Mouse (Mus musculus): ENCODE data around the gene Enox1. TPM values are rescaled to one million over a fixed set of nuclear protein-coding genes. Genes with fewer than 3 reads are reported as not detected.

The Enox1 gene
- polyA plus RNA-seq, 1 experiment from 2014 or later: 0.09 TPM

DNA sequence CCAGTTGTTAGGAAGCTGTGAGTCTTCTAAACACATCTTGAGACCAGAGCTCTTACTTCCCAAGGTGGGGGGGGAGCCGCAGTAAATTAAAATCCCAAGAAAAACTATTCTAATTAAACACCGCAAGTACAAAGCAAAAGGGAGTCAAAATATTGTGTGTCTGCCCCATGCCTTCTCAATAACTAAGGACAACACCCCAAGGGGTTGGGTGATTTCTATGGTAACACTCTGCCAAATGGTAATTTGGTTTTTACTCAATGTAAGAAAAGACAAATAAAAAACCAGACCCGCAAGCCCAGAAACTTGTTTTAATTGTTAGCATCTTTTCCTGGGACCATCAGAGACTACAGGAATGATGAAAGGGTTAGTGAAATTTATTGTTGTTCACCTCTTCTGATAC lies 220.9 kb downstream of the Enox1 start:
- Histone ChIP-seq H3K9me3 (ENCODE audit: low read length) (no peaks in the 10 kb centered on the region), H3K36me3 (replicated peaks; ENCODE audit: insufficient read depth, low read length) (no peaks in the 10 kb centered on the region), H3K9ac (replicated peaks) (no peak overlapping the region), H3K4me3 (ENCODE audit: low read depth, low read length) (no peak overlapping the region), H3K4me1 (ENCODE audit: insufficient read depth) (no peaks in the 10 kb centered on the region), H3K4me2 (ENCODE audit: low read depth, low read length) (no peak overlapping the region), H3K27ac (ENCODE audit: low read depth) (no peak overlapping the region), H3K27me3 (ENCODE audit: insufficient read depth, low read length) (no peaks in the 10 kb centered on the region)
- ATAC-seq: no peak
- 85% methylated on average over 3 of the region's 3 CpGs for WGBS (ENCODE audit: insufficient replicate concordance)
- TF ChIP-seq EP300 (IDR thresholded peaks at IDR 0.05; ENCODE audit: low read depth) (no peak), CTCF (IDR thresholded peaks at IDR 0.05; ENCODE audit: low read depth) (no peak)
- DNase-seq: no peak

DNA sequence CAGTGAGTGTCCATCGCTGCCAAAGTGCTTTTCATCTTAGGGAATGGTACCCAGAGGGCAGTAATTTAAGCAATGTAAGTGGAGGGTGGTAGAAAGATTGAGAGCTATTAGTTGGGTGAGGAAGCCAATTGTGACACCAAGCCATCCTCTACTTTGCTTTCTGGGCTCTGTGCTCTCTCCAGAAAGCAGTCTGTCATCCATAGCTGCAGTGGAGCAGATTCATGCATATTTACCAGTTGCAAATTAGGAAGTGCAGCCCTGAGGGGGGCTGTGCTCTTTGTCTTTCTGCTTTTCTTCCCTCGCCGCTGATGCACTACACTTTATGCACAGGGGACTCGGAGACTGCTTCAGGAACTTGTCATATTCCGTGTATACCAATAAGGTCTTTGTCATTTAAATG lies 221.3 kb downstream of the Enox1 start:
- no peak for ATAC-seq

DNA sequence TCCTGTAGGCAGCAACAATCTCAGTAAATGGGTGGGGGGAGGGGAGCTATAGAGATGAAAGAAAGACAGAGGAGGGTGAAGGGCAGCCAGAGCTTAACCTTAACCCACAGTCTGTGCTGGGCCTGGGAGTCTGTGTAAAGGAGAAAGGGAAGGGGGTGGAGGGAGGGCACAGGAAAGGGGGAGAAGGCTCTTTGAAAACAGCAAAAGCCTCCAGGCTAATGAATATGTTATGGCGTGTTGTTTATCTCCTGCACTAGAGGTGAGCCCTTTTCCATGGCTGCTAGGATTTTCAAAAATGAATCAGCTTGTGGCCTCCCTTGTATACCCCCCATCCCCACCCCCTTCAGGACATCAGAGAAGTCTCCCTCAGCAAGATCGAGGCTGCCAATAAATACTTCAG lies 225.0 kb downstream of the Enox1 start:
- Histone ChIP-seq H3K27ac (ENCODE audit: low read depth) (no peak overlapping the region), H3K9ac (replicated peaks) (no peak overlapping the region), H3K4me3 (ENCODE audit: low read depth, low read length) (no peak overlapping the region), H3K4me2 (ENCODE audit: low read depth, low read length) (no peak overlapping the region), H3K9me3 (ENCODE audit: low read length) (no peaks in the 10 kb centered on the region), H3K27me3 (ENCODE audit: insufficient read depth, low read length) (no peaks in the 10 kb centered on the region), H3K36me3 (replicated peaks; ENCODE audit: insufficient read depth, low read length) (no peaks in the 10 kb centered on the region), H3K4me1 (ENCODE audit: insufficient read depth) (no peaks in the 10 kb centered on the region)
- DNase-seq (no peak), ATAC-seq (no peak)
- TF ChIP-seq CTCF (IDR thresholded peaks at IDR 0.05; ENCODE audit: low read depth) (no peak), EP300 (IDR thresholded peaks at IDR 0.05; ENCODE audit: low read depth) (no peak)
- 59% methylated on average over 2 of the region's 2 CpGs for WGBS (ENCODE audit: insufficient replicate concordance)

More for the DNA sequence above, 221.3 kb downstream of the Enox1 start:
- DNase-seq: no peak
- no peaks in the 10 kb centered on the region for H3K4me1 ChIP-seq (ENCODE audit: insufficient read depth)
- TF ChIP-seq EP300 (IDR thresholded peaks at IDR 0.05; ENCODE audit: low read depth) (no peak), CTCF (IDR thresholded peaks at IDR 0.05; ENCODE audit: low read depth) (no peak)
- no peak overlapping the region for H3K4me3 ChIP-seq (ENCODE audit: low read depth, low read length)
- no peaks in the 10 kb centered on the region for H3K36me3 ChIP-seq (replicated peaks; ENCODE audit: insufficient read depth, low read length)
- H3K9ac ChIP-seq (replicated peaks): no peak overlapping the region
- H3K4me2 ChIP-seq (ENCODE audit: low read depth, low read length): no peak overlapping the region
- WGBS (ENCODE audit: insufficient replicate concordance): 50% methylated on average over 5 of the region's 5 CpGs
- H3K9me3 ChIP-seq (ENCODE audit: low read length): no peaks in the 10 kb centered on the region
- no peak overlapping the region for H3K27ac ChIP-seq (ENCODE audit: low read depth)
- no peaks in the 10 kb centered on the region for H3K27me3 ChIP-seq (ENCODE audit: insufficient read depth, low read length)

DNA sequence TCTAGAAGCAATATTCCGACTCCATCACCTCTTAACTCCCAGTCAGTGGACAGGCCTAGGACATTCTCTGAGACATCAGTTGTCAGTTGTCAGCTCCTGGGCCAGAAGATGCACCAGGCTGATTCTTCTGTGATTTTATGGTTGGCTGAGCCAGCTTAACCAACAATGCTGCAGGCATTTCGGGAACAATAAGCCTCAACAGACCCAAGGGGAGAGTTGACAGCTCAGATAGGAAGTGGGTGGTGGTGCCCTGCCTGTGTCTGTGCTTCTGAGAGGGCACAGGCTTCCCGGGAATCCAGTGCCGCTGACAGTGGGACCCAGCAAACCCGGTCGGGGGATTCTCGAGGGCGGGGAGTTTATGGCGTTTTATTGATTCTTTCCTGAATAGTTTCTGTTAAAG lies 229.1 kb downstream of the Enox1 start:
- H3K36me3 ChIP-seq (replicated peaks; ENCODE audit: insufficient read depth, low read length): no peaks in the 10 kb centered on the region
- no peaks in the 10 kb centered on the region for H3K27me3 ChIP-seq (ENCODE audit: insufficient read depth, low read length)
- H3K4me1 ChIP-seq (ENCODE audit: insufficient read depth): no peaks in the 10 kb centered on the region
- H3K9ac ChIP-seq (replicated peaks): no peak overlapping the region
- 63% methylated on average over 9 of the region's 9 CpGs for WGBS (ENCODE audit: insufficient replicate concordance)
- no peak overlapping the region for H3K4me2 ChIP-seq (ENCODE audit: low read depth, low read length)
- H3K27ac ChIP-seq (ENCODE audit: low read depth): no peak overlapping the region
- H3K9me3 ChIP-seq (ENCODE audit: low read length): no peaks in the 10 kb centered on the region
- ATAC-seq (no peak), DNase-seq (no peak)
- no peak for TF ChIP-seq CTCF (IDR thresholded peaks at IDR 0.05; ENCODE audit: low read depth)
- H3K4me3 ChIP-seq (ENCODE audit: low read depth, low read length): no peak overlapping the region

DNA sequence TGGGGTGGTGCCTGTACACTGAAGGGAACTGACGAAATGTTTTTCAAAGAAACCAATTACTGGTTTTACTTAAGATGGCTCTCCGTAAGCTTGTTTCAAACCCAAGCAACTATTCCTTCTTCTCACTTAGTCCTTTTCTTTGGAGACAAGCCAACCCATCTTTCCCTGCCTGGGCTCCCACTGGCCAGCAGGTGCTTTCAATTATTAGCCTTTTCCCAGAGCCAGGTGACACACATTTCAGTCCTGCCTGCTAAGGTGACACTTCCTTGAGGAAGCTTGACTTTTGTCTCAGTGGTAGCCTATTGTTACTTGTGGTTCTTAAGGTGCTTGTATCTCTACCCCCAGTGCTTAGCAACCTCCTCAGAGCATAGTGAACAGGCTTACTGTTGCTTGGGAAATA lies 231.3 kb downstream of the Enox1 start:
- Histone ChIP-seq H3K36me3 (replicated peaks; ENCODE audit: insufficient read depth, low read length) (no peaks in the 10 kb centered on the region), H3K9ac (replicated peaks) (no peak overlapping the region), H3K27ac (ENCODE audit: low read depth) (no peak overlapping the region), H3K9me3 (ENCODE audit: low read length) (no peaks in the 10 kb centered on the region), H3K4me1 (ENCODE audit: insufficient read depth) (no peaks in the 10 kb centered on the region), H3K27me3 (ENCODE audit: insufficient read depth, low read length) (no peaks in the 10 kb centered on the region), H3K4me2 (ENCODE audit: low read depth, low read length) (no peak overlapping the region), H3K4me3 (ENCODE audit: low read depth, low read length) (no peak overlapping the region)
- ATAC-seq (no peak), DNase-seq (no peak)
- no peak for TF ChIP-seq EP300 (IDR thresholded peaks at IDR 0.05; ENCODE audit: low read depth)
- TF ChIP-seq CTCF (IDR thresholded peaks at IDR 0.05; ENCODE audit: low read depth): no peak
- WGBS (ENCODE audit: insufficient replicate concordance): 89% methylated on average over 2 of the region's 2 CpGs

DNA sequence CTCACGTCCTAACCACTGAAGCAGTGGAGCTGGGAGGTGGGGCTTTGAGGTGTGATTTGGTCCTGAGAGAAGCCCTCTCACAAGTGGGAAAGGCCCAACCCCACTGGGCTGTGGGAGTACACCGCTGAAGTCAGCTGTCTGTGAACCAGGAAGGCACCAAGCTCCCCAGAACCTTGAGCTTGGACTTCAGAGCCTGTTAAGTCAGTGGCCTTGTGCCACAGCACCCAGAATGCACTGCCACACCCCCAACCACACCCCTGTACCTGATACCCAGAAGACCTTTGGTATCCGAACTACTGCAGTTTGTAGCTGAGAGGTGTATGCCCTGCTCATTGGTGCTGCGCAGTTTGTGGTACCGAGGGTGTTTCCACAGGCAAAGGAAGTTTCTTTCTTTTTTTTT lies 232.7 kb downstream of the Enox1 start:
- H3K9ac ChIP-seq (replicated peaks): no peak overlapping the region
- no peaks in the 10 kb centered on the region for H3K4me1 ChIP-seq (ENCODE audit: insufficient read depth)
- no peaks in the 10 kb centered on the region for H3K36me3 ChIP-seq (replicated peaks; ENCODE audit: insufficient read depth, low read length)
- TF ChIP-seq EP300 (IDR thresholded peaks at IDR 0.05; ENCODE audit: low read depth) (no peak), CTCF (IDR thresholded peaks at IDR 0.05; ENCODE audit: low read depth) (no peak)
- no peak for ATAC-seq
- no peak for DNase-seq
- no peaks in the 10 kb centered on the region for H3K27me3 ChIP-seq (ENCODE audit: insufficient read depth, low read length)
- H3K4me3 ChIP-seq (ENCODE audit: low read depth, low read length): no peak overlapping the region
- H3K4me2 ChIP-seq (ENCODE audit: low read depth, low read length): no peak overlapping the region
- WGBS (ENCODE audit: insufficient replicate concordance): 79% methylated on average over 5 of the region's 5 CpGs
- no peaks in the 10 kb centered on the region for H3K9me3 ChIP-seq (ENCODE audit: low read length)
- H3K27ac ChIP-seq (ENCODE audit: low read depth): no peak overlapping the region

DNA sequence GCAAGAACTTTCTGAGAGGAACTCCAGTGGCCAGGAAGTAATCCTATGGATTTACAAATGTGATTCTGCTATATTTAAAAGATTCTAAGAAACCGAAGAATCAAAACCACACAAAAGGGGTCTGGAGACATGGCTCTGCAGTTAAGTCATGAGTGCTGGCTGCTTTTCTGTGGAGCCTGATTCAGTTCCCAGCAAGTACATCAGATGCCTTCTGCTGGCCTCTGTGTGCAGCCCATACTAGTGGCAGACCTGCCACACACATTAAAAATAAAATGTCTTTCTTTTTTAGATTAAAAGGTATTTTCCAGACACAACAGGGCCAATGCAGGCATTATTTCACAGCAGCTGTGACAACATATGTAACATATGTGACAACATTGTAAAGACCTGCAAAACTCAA lies 235.9 kb downstream of the Enox1 start:
- DNase-seq (no peak), ATAC-seq (no peak)
- no peaks in the 10 kb centered on the region for H3K9me3 ChIP-seq (ENCODE audit: low read length)
- H3K4me2 ChIP-seq (ENCODE audit: low read depth, low read length): no peak overlapping the region
- H3K36me3 ChIP-seq (replicated peaks; ENCODE audit: insufficient read depth, low read length): no peaks in the 10 kb centered on the region
- no peaks in the 10 kb centered on the region for H3K27me3 ChIP-seq (ENCODE audit: insufficient read depth, low read length)
- H3K4me1 ChIP-seq (ENCODE audit: insufficient read depth): no peaks in the 10 kb centered on the region
- no peak for TF ChIP-seq EP300 (IDR thresholded peaks at IDR 0.05; ENCODE audit: low read depth)
- TF ChIP-seq CTCF (IDR thresholded peaks at IDR 0.05; ENCODE audit: low read depth): no peak
- H3K27ac ChIP-seq (ENCODE audit: low read depth): no peak overlapping the region
- no peak overlapping the region for H3K4me3 ChIP-seq (ENCODE audit: low read depth, low read length)
- 88% methylated on average over 1 of the region's 1 CpGs for WGBS (ENCODE audit: insufficient replicate concordance)
- no peak overlapping the region for H3K9ac ChIP-seq (replicated peaks)
